Mouse (Mus musculus) kidney, embryonic 15.5 days (tissue): Measurements from ENCODE around the gene Ceacam15. TPM values are rescaled to one million over a fixed set of nuclear protein-coding genes. Genes with fewer than 3 reads are reported as not detected.

Experiments used
- ATAC-seq: fragments of 200-750 bp; cut with Nextera tagmentation; replicated peaks from 2 replicates; pipeline ENCODE4 v1.8.0; 2017; ENCODE audit warnings: moderate TSS enrichment; ENCODE audit not compliant: low FRiP score
- H3K27ac ChIP-seq: fragments of 300-500 bp; sonication (generic); 2 replicates; pipeline ENCODE4 v1.5.1; 2015; ENCODE audit warnings: mild to moderate bottlenecking, inconsistent platforms
- H3K27me3 ChIP-seq: fragments of 300-500 bp; sonication (generic); 2 replicates; pipeline ENCODE4 v1.6.1; 2015; ENCODE audit warnings: inconsistent platforms
- H3K36me3 ChIP-seq: fragments of 300-500 bp; sonication (generic); 2 replicates; pipeline ENCODE4 v1.6.1; 2015; ENCODE audit warnings: inconsistent platforms
- H3K4me1 ChIP-seq: fragments of 300-500 bp; sonication (generic); 2 replicates; pipeline ENCODE4 v1.6.1; 2015; ENCODE audit warnings: inconsistent platforms
- H3K4me2 ChIP-seq: fragments of 300-500 bp; sonication (generic); 2 replicates; pipeline ENCODE4 v1.6.1; 2015; ENCODE audit warnings: moderate library complexity, mild to moderate bottlenecking, inconsistent platforms
- H3K4me3 ChIP-seq: fragments of 300-500 bp; sonication (generic); replicated peaks from 2 replicates; pipeline ENCODE4 v1.5.1; 2015; ENCODE audit warnings: mild to moderate bottlenecking, inconsistent platforms
- H3K9ac ChIP-seq: fragments of 300-500 bp; sonication (generic); 2 replicates; pipeline ENCODE4 v1.6.1; 2015; ENCODE audit warnings: mild to moderate bottlenecking, inconsistent platforms
- H3K9me3 ChIP-seq: fragments of 300-500 bp; sonication (generic); replicated peaks from 2 replicates; pipeline ENCODE4 v1.6.1; 2016; ENCODE audit warnings: inconsistent platforms
- WGBS: fragments of 180-500 bp; shearing (Covaris S2); methylation state at CpG from one replicate; pipeline ENCODE4 v1.1.7; 2015; ENCODE audit warnings: mixed read lengths; 5-methylcytosine and 5-hydroxymethylcytosine counted together
- polyA plus RNA-seq: library from polyadenylated mRNA; unstranded; fragments of >200 nt; fragmentation: Nextera tagmentation; extraction: Ambion mirVana; gene quantifications from 2 replicates; pipeline ENCODE4 v1.2.1, GENCODE M21; 2015

The Ceacam15 gene
- polyA plus RNA-seq, 1 experiment from 2014 or later = not detected

DNA sequence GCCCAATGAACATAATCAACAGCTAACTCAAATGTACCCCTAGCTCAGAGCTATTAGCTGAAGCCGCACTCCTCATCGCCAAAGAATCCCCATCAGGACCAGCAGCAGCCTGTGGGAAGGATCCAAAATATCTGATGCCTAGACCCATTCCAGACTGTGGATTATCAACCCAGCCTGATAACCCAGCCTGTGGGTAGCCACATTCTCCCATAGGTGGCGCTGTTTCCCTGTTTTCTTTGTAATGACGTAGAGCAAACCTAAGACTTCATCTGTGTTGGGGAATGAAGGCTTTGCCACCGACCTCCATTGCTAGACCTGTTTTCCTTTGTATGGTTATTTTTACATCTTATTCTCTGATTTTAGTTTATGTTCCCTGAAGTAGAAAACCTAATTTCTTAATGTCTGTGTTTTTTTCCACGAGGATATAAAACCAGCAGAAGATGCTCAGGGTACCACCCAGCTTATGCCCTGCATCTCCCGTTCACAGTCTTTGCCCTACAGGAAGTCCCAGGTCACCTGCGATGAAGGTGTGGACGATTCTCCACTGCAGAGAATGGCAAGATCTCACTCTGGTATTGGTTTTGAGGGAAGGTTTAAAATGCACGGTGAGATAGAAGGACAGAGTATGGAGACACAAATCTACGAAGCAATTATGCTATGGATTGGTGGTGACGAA, 47.3 kb downstream of the Ceacam15 start:
- Histone ChIP-seq H3K27me3 (no peaks in the 10 kb centered on the region), H3K36me3 (no peaks in the 10 kb centered on the region), H3K27ac (no peak overlapping the region), H3K4me1 (0 out of 2 replicates have a peak, but pooled peaks cover 6% of the 10 kb centered on the region), H3K4me3 (no peak overlapping the region), H3K9ac (no peak overlapping the region), H3K9me3 (peaks cover 3% of the 10 kb centered on the region; the same call in 1 of the 2 replicates), H3K4me2 (no peak overlapping the region)
- WGBS = 37% methylated on average over 12 of the region's 12 CpGs
- ATAC-seq = 0 out of 2 replicates have a peak, but pooled peaks have one; percentile 45

DNA sequence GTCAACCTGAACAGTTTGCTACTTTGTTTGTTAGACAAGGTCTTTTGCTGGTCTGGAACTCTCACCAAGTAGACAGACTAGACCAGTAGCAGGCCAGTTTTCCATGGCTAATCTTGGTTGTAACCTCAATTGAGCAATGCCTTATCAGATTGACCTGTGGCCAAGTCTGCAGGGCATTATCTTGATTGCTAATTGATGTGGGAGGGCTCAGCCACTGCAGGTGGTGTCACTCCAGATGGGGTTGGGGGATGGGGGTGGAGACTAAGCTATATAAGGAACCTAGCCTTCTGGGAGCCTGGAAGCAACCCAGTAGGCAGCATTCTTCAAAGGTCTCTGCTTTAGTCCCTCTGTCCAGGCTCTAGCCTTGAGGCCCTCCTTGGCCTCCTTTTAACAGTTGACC, 51.8 kb downstream of the Ceacam15 start:
- Histone ChIP-seq H3K27ac (no peak overlapping the region), H3K4me2 (no peak overlapping the region), H3K4me1 (peaks cover 12% of the 10 kb centered on the region), H3K9ac (no peak overlapping the region), H3K4me3 (no peak overlapping the region), H3K9me3 (no peaks in the 10 kb centered on the region), H3K36me3 (no peaks in the 10 kb centered on the region), H3K27me3 (no peaks in the 10 kb centered on the region)
- ATAC-seq = no peak

DNA sequence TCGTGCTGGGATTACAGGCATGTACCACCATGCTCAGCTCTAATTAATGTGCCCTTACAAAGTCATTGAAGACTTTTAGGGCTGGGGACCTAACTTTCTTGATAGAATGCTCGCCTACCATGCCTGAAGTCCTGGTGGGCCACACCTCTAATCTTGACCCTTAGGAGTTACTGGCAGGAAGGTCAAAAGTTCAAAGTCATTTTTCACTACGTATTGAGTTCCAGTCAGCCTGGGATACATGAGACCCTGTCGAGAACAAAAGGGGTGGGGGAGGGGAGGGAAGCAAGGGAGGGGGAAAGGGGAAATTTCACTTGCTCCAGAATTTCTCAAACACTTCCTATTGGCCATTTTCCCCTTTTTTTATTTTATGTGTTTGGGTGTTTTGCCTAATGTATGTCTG, 52.4 kb downstream of the Ceacam15 start:
- no peak overlapping the region for H3K4me2 ChIP-seq
- no peak overlapping the region for H3K27ac ChIP-seq
- H3K36me3 ChIP-seq = no peaks in the 10 kb centered on the region
- 39% methylated on average over 4 of the region's 4 CpGs for WGBS
- no peak overlapping the region for H3K9ac ChIP-seq
- no peaks in the 10 kb centered on the region for H3K27me3 ChIP-seq
- ATAC-seq = no peak
- no peak overlapping the region for H3K4me3 ChIP-seq
- H3K9me3 ChIP-seq = no peaks in the 10 kb centered on the region
- H3K4me1 ChIP-seq = peaks cover 18% of the 10 kb centered on the region

Other genes with a start within 250 kb of the Ceacam15 start
- 51.0 and 55.9 TPM in 2 replicates for gene Tmem160, start 222.9 kb downstream of the Ceacam15 start, polyA plus RNA-seq
- gene Npas1, start 198.0 kb downstream of the Ceacam15 start, polyA plus RNA-seq = 0.38 and 0.51 TPM in 2 replicates
- gene Arhgap35, start 60.7 kb downstream of the Ceacam15 start, polyA plus RNA-seq = 16.8 and 18.2 TPM in 2 replicates
- not detected in 2 replicates for gene Ceacam9, start 46.2 kb upstream of the Ceacam15 start, polyA plus RNA-seq
- 255 and 262 TPM in 2 replicates for gene Ap2s1, start 62.7 kb upstream of the Ceacam15 start, polyA plus RNA-seq
- 46.9 and 48.6 TPM in 2 replicates for gene Slc1a5, start 105.6 kb upstream of the Ceacam15 start, polyA plus RNA-seq
- gene Strn4, start 140.2 kb upstream of the Ceacam15 start, polyA plus RNA-seq = 91.5 and 99.8 TPM in 2 replicates
- 32.0 and 34.1 TPM in 2 replicates for gene Fkrp, start 141.0 kb upstream of the Ceacam15 start, polyA plus RNA-seq
- gene Prkd2, start 167.2 kb upstream of the Ceacam15 start, polyA plus RNA-seq = 14.6 and 17.7 TPM in 2 replicates
- gene Dact3, start 199.6 kb upstream of the Ceacam15 start, polyA plus RNA-seq = 2.6 TPM in 2 replicates
- gene Gng8, start 216.1 kb upstream of the Ceacam15 start, polyA plus RNA-seq = 6.8 and 7.8 TPM in 2 replicates
- 1.5 and 2.1 TPM in 2 replicates for gene Ptgir, start 230.8 kb upstream of the Ceacam15 start, polyA plus RNA-seq
- 116 and 124 TPM in 2 replicates for gene Calm3, start 248.4 kb upstream of the Ceacam15 start, polyA plus RNA-seq